Mouse (Mus musculus) MEL (cell line): ENCODE data around the gene Macf1. TPM values are rescaled to one million over a fixed set of nuclear protein-coding genes. Genes with fewer than 3 reads are reported as not detected.

ENCODE experiments used
- DNase-seq: peaks from one replicate; pipeline ENCODE4 v3.0.0; 2011; ENCODE audit warnings: low read depth, low spot score
- H3K27ac ChIP-seq: 2 replicates; pipeline ENCODE4 v1.5.1; 2012; ENCODE audit warnings: low read depth, mild to moderate bottlenecking, control low read depth, low read length, moderate library complexity; ENCODE audit not compliant: control insufficient read depth
- H3K27me3 ChIP-seq, 2 experiments: fragments of 150-350 bp in 1 of 2; sonication (generic) in 1 of 2; 2 replicates each; pipeline ENCODE4 v1.6.1; 2012; ENCODE audit warnings: low read length in 2 of 2, mild to moderate bottlenecking in 2 of 2, improper control_type of control experiment in 1 of 2, moderate library complexity in 1 of 2; ENCODE audit not compliant: insufficient read depth in 2 of 2, control insufficient read depth in 1 of 2
- H3K36me3 ChIP-seq, 2 experiments: 2 replicates each; pipeline ENCODE4 v1.6.1; 2012 to 2014; ENCODE audit warnings: low read length in 2 of 2, improper control_type of control experiment in 1 of 2, inconsistent platforms in 1 of 2, mild to moderate bottlenecking in 1 of 2; ENCODE audit not compliant: insufficient read depth in 2 of 2, control insufficient read depth in 1 of 2
- H3K4me1 ChIP-seq, 2 experiments: fragments of 150-350 bp in 1 of 2; sonication (generic) in 1 of 2; 2 replicates each; pipeline ENCODE4 v1.6.1; 2012; ENCODE audit warnings: low read length in 2 of 2, improper control_type of control experiment in 1 of 2, mild to moderate bottlenecking in 1 of 2; ENCODE audit not compliant: insufficient read depth in 2 of 2, control insufficient read depth in 1 of 2
- H3K4me3 ChIP-seq, 2 experiments: fragments of 150-350 bp in 1 of 2; sonication (generic) in 1 of 2; 2 replicates each; pipeline ENCODE4 v1.5.1; 2012; ENCODE audit warnings: low read depth in 2 of 2, low read length in 2 of 2, mild to moderate bottlenecking in 2 of 2, moderate library complexity in 2 of 2, control low read depth in 1 of 2, improper control_type of control experiment in 1 of 2; ENCODE audit not compliant: control insufficient read depth in 1 of 2, insufficient read depth in 1 of 2
- H3K79me2 ChIP-seq: 2 replicates; pipeline ENCODE4 v1.6.1; 2012; ENCODE audit warnings: mild to moderate bottlenecking, low read length, moderate library complexity; ENCODE audit not compliant: control insufficient read depth, poor library complexity, insufficient read depth
- H3K9ac ChIP-seq: 2 replicates; pipeline ENCODE4 v1.6.1; 2012; ENCODE audit warnings: low read depth, mild to moderate bottlenecking, control low read depth, low read length, moderate library complexity; ENCODE audit not compliant: control insufficient read depth, poor library complexity, severe bottlenecking
- H3K9me3 ChIP-seq: fragments of 150-350 bp; sonication (generic); replicated peaks from 2 replicates; pipeline ENCODE4 v1.6.1; 2012; ENCODE audit warnings: mild to moderate bottlenecking, low read length, improper control_type of control experiment, moderate library complexity; ENCODE audit not compliant: insufficient read depth
- BHLHE40 ChIP-seq: IDR thresholded peaks from 2 replicates; pipeline ENCODE4 v1.6.1; 2012; ENCODE audit warnings: low read depth, mild to moderate bottlenecking, inconsistent platforms, low read length, improper control_type of control experiment, borderline replicate concordance
- CHD1 ChIP-seq: IDR thresholded peaks from 2 replicates; pipeline ENCODE4 v1.6.1; 2012; ENCODE audit warnings: low read depth, mild to moderate bottlenecking, inconsistent platforms, low read length, improper control_type of control experiment
- CTCF ChIP-seq, 3 experiments: IDR thresholded peaks in 2 of 3; conservative IDR thresholded peaks in 1 of 3; 2 replicates each; pipeline ENCODE4 v1.5.1; 2011 to 2012; ENCODE audit warnings: low read length in 3 of 3, low read depth in 2 of 3, mild to moderate bottlenecking in 2 of 3, improper control_type of control experiment in 1 of 3, inconsistent platforms in 1 of 3, mixed read lengths in 1 of 3, moderate library complexity in 1 of 3; ENCODE audit not compliant: control insufficient read depth in 1 of 3, insufficient read depth in 1 of 3, poor library complexity in 1 of 3, severe bottlenecking in 1 of 3
- E2F4 ChIP-seq: IDR thresholded peaks from 2 replicates; pipeline ENCODE4 v1.6.1; 2011; ENCODE audit warnings: low read depth, low read length, improper control_type of control experiment, borderline replicate concordance
- EP300 ChIP-seq, 2 experiments: IDR thresholded peaks; 2 replicates each; pipeline ENCODE4 v1.6.1; 2011; ENCODE audit warnings: improper control_type of control experiment in 2 of 2, low read length in 2 of 2, low read depth in 1 of 2, mild to moderate bottlenecking in 1 of 2
- ETS1 ChIP-seq: IDR thresholded peaks from 2 replicates; pipeline ENCODE4 v1.6.1; 2012; ENCODE audit warnings: low read depth, mild to moderate bottlenecking, inconsistent platforms, low read length, improper control_type of control experiment, moderate library complexity
- GATA1 ChIP-seq: IDR thresholded peaks from 2 replicates; pipeline ENCODE4 v1.6.1; 2011; ENCODE audit warnings: low read depth, low read length, improper control_type of control experiment
- HCFC1 ChIP-seq: IDR thresholded peaks from 2 replicates; pipeline ENCODE4 v1.6.1; 2012; ENCODE audit warnings: low read depth, mild to moderate bottlenecking, inconsistent platforms, low read length, improper control_type of control experiment, moderate library complexity
- JUND ChIP-seq: IDR thresholded peaks from 2 replicates; pipeline ENCODE4 v1.6.1; 2011; ENCODE audit warnings: low read depth, mild to moderate bottlenecking, improper control_type of control experiment, low read length
- KAT2A ChIP-seq: conservative IDR thresholded peaks from 2 replicates; pipeline ENCODE4 v1.6.1; 2012; ENCODE audit warnings: low read depth, low read length, improper control_type of control experiment, inconsistent platforms
- MEF2A ChIP-seq: IDR thresholded peaks from 2 replicates; pipeline ENCODE4 v1.6.1; 2014; ENCODE audit warnings: low read depth, mild to moderate bottlenecking, inconsistent platforms, low read length, improper control_type of control experiment; ENCODE audit not compliant: poor library complexity, insufficient replicate concordance, severe bottlenecking; ENCODE audit errors: extremely low read depth
- NELFE ChIP-seq: IDR thresholded peaks from 2 replicates; pipeline ENCODE4 v1.6.1; 2011; ENCODE audit warnings: low read depth, low read length, improper control_type of control experiment
- NRF1 ChIP-seq: IDR thresholded peaks from 2 replicates; pipeline ENCODE4 v1.6.1; 2014; ENCODE audit warnings: low read depth, mild to moderate bottlenecking, inconsistent platforms, low read length, improper control_type of control experiment, moderate library complexity; ENCODE audit not compliant: poor library complexity, insufficient read depth, severe bottlenecking
- POLR2AphosphoS2 ChIP-seq: IDR thresholded peaks from 2 replicates; pipeline ENCODE4 v1.6.1; 2011; ENCODE audit warnings: low read length, improper control_type of control experiment
- POLR2AphosphoS5 ChIP-seq: IDR thresholded peaks from 2 replicates; pipeline ENCODE4 v1.6.1; 2012; ENCODE audit warnings: low read depth, borderline replicate concordance, mild to moderate bottlenecking, inconsistent platforms, low read length, moderate library complexity, mixed read lengths
- RAD21 ChIP-seq: IDR thresholded peaks from 2 replicates; pipeline ENCODE4 v1.6.1; 2011; ENCODE audit warnings: mild to moderate bottlenecking, low read depth, low read length, improper control_type of control experiment
- RCOR1 ChIP-seq: IDR thresholded peaks from 2 replicates; pipeline ENCODE4 v1.6.1; 2012; ENCODE audit warnings: low read depth, mild to moderate bottlenecking, inconsistent platforms, low read length, improper control_type of control experiment
- SIN3A ChIP-seq: IDR thresholded peaks from 2 replicates; pipeline ENCODE4 v1.6.1; 2012; ENCODE audit warnings: low read length, improper control_type of control experiment, inconsistent platforms
- SMC3 ChIP-seq: IDR thresholded peaks from 2 replicates; pipeline ENCODE4 v1.6.1; 2011; ENCODE audit warnings: low read depth, low read length, improper control_type of control experiment
- TCF12 ChIP-seq: IDR thresholded peaks from 2 replicates; pipeline ENCODE4 v1.6.1; 2014; ENCODE audit warnings: low read depth, mild to moderate bottlenecking, inconsistent platforms, low read length, improper control_type of control experiment, moderate library complexity
- USF1 ChIP-seq: IDR thresholded peaks from 2 replicates; pipeline ENCODE4 v1.6.1; 2014; ENCODE audit warnings: low read depth, mild to moderate bottlenecking, inconsistent platforms, low read length, improper control_type of control experiment, moderate library complexity
- ZC3H11A ChIP-seq: IDR thresholded peaks from 2 replicates; pipeline ENCODE4 v1.6.1; 2012; ENCODE audit warnings: low read depth, mild to moderate bottlenecking, inconsistent platforms, low read length, improper control_type of control experiment
- ZKSCAN1 ChIP-seq: IDR thresholded peaks from 2 replicates; pipeline ENCODE4 v1.6.1; 2012; ENCODE audit warnings: low read depth, mild to moderate bottlenecking, inconsistent platforms, low read length, improper control_type of control experiment, moderate library complexity
- ZMIZ1 ChIP-seq: IDR thresholded peaks from 2 replicates; pipeline ENCODE4 v1.6.1; 2012; ENCODE audit warnings: low read depth, mild to moderate bottlenecking, inconsistent platforms, low read length, improper control_type of control experiment, moderate library complexity
- polyA plus RNA-seq, 2 experiments: library from polyadenylated mRNA; stranded (reverse) in 1 of 2; unstranded in 1 of 2; fragments of >175 nt in 1 of 2; fragments of >200 nt in 1 of 2; gene quantifications; 2 replicates each; pipeline versions ENCODE4 v1.2.1 to v1.2.4; 2012; ENCODE audit warnings: low replicate concordance in 2 of 2, low read depth in 1 of 2; ENCODE audit not compliant: insufficient read length in 2 of 2, insufficient read depth in 1 of 2, missing spikeins in 1 of 2
- total RNA-seq: library from RNA; depleted of rRNA; stranded (reverse); fragments of 300-350 nt; gene quantifications from 2 replicates; pipeline ENCODE4 v1.2.3, GENCODE M21; 2012

Gene Macf1
- total and polyA plus RNA-seq, 3 experiments: 18.5 to 71.4 (median 60.8) TPM

- Histone ChIP-seq H3K36me3 (no peaks in the 10 kb centered on the region), H3K4me1 (no peaks in the 10 kb centered on the region), H3K9me3 (no peaks in the 10 kb centered on the region)
- DNase-seq: no peak
- TF ChIP-seq RAD21: no peak
- TF ChIP-seq, all 39 proteins: peak for 0
- peaks cover 1 to 3% of the 10 kb centered on the region in 2 experiments for H3K27me3 ChIP-seq
- no peak overlapping the region for H3K9ac ChIP-seq
- no peak overlapping the region for H3K27ac ChIP-seq
- H3K4me3 ChIP-seq: no peak overlapping the region
- no peaks in the 10 kb centered on the region for H3K79me2 ChIP-seq
Observed at GRCm38 (mm10) chr4:123685046-123685445, 886 bp upstream of the Macf1 start.

- H3K9ac ChIP-seq: no peak overlapping the region
- DNase-seq: no peak
- peaks cover 1 to 5% of the 10 kb centered on the region in 2 experiments for H3K27me3 ChIP-seq
- TF ChIP-seq ZMIZ1 (no peak), MEF2A (no peak), SMC3 (no peak), POLR2AphosphoS2 (no peak), JUND (no peak)
- H3K9me3 ChIP-seq: no peaks in the 10 kb centered on the region
- no peak overlapping the region for H3K4me3 ChIP-seq
- no peaks in the 10 kb centered on the region for H3K4me1 ChIP-seq
- no peaks in the 10 kb centered on the region for H3K79me2 ChIP-seq
- no peak overlapping the region for H3K27ac ChIP-seq
- no peaks in the 10 kb centered on the region for H3K36me3 ChIP-seq
Observed at GRCm38 (mm10) chr4:123682291-123682690, 1.9 kb downstream of the Macf1 start.

- H3K79me2 ChIP-seq: no peaks in the 10 kb centered on the region
- peaks cover 1 to 5% of the 10 kb centered on the region in 2 experiments for H3K27me3 ChIP-seq
- no peaks in the 10 kb centered on the region for H3K4me1 ChIP-seq
- H3K27ac ChIP-seq: no peak overlapping the region
- no peaks in the 10 kb centered on the region for H3K36me3 ChIP-seq
- no peak overlapping the region for H3K4me3 ChIP-seq
- no peak overlapping the region for H3K9ac ChIP-seq
- no peak for TF ChIP-seq NRF1
- TF ChIP-seq NELFE: no peak
- TF ChIP-seq BHLHE40: no peak
- TF ChIP-seq ETS1: no peak
- TF ChIP-seq RCOR1: no peak
- TF ChIP-seq HCFC1: no peak
- TF ChIP-seq SIN3A: no peak
- TF ChIP-seq KAT2A: no peak
- no peak for TF ChIP-seq SMC3
- no peak for TF ChIP-seq EP300 (IDR thresholded peaks at IDR 0.05; ENCODE audit: low read depth in 1 of 2, low read length in 2 of 2)
- TF ChIP-seq ZC3H11A: no peak
- TF ChIP-seq CHD1: no peak
- no peak for TF ChIP-seq ZKSCAN1
- TF ChIP-seq USF1: no peak
- no peak for TF ChIP-seq POLR2AphosphoS2
- no peak for TF ChIP-seq TCF12
- no peak for TF ChIP-seq GATA1
- no peak for TF ChIP-seq POLR2AphosphoS5
- no peak for TF ChIP-seq CTCF (IDR thresholded peaks at IDR 0.05 in 2 of 3, conservative IDR thresholded peaks at IDR 0.05 in 1 of 3; ENCODE audit: control insufficient read depth in 1 of 3, insufficient read depth in 1 of 3, low read depth in 2 of 3, low read length in 3 of 3, poor library complexity in 1 of 3, severe bottlenecking in 1 of 3)
- TF ChIP-seq E2F4: no peak
- no peaks in the 10 kb centered on the region for H3K9me3 ChIP-seq
- no peak for DNase-seq
Observed at GRCm38 (mm10) chr4:123680962-123681361, 3.2 kb downstream of the Macf1 start.
